Mouse (Mus musculus): ENCODE results near the gene Nosip.

DNA sequence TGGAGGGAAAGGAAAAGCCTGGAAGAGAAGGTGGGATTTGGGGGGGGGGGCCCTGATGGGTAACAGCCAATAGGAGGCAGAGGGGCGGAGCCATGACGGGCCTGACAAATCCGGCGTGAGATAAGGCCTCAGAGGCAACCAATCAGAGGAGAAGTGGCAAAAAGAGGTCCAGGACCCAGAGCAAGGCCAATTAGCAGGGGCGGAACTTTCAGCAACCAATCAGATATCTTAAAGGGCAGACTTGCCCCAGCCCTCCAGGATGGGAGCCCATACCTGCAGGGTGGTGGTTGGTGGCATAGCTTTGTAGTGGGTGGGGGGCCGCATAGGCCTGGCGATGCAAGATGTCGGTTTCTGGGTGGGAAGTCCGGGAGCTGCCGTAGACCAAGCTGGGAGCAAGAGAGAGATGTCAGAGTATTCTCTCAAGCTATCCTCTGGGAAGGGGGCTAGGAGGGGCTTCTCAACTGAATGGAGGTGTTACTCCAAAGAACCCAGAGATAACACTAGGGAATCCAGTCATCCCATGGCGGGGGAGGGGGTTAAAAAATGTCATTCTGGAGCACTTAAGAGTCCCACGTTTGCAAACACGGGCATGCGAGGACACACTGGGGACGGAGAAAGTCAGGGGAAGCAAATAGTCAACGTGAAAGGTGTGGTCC, 11.2 kb upstream of the Nosip start:
- TF ChIP-seq TAL1 (IDR thresholded peaks at IDR 0.05; ENCODE audit: low read length) (no peak), GATA1 (IDR thresholded peaks at IDR 0.05; ENCODE audit: low read length) (no peak)
